Mouse (Mus musculus): ENCODE measurements around the gene Grwd1. TPM values are rescaled to one million over a fixed set of nuclear protein-coding genes. Genes with fewer than 3 reads are reported as not detected.

The Grwd1 gene
- total RNA-seq, 2 experiments from 2014 or later: 21.2 to 21.9 TPM

GRCm38 (mm10) chr7:45848447-45849027 is 17.8 kb upstream of the Grwd1 start:
- no peak for DNase-seq (ENCODE audit: low spot score in 2 of 2)

- DNase-seq (ENCODE audit: low spot score in 2 of 2): no peak
Measured at GRCm38 (mm10) chr7:45842950-45843744, 12.4 kb upstream of the Grwd1 start.

- no peak for DNase-seq (ENCODE audit: low spot score in 2 of 2)
Measured at GRCm38 (mm10) chr7:45833924-45834323, 3.2 kb upstream of the Grwd1 start.

GRCm38 (mm10) chr7:45833148-45833790 is 2.5 kb upstream of the Grwd1 start:
- DNase-seq (ENCODE audit: low spot score in 2 of 2): no peak

DNA sequence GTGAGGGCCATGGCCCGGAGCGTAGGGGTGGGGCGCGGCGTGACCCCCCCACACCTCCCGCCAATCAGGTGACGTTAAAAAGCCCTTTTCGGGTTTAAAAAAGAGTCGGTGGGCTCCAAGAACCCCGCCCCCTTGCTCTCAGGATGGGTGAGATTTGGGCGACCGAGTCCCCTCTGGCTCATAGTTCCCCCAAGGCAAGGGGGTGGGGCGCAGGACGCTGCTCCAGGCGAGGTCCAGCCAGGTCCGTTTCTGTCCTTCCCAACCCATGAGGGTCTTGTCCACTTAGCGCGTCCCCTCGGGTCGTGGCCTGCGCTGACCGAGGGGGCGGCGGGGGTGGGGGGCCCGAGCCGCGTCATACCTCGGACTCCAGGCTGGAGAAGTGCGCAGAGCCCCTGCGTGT is 1.7 kb upstream of the Grwd1 start:
- DNase-seq (ENCODE audit: low spot score in 2 of 2): no peak

DNA sequence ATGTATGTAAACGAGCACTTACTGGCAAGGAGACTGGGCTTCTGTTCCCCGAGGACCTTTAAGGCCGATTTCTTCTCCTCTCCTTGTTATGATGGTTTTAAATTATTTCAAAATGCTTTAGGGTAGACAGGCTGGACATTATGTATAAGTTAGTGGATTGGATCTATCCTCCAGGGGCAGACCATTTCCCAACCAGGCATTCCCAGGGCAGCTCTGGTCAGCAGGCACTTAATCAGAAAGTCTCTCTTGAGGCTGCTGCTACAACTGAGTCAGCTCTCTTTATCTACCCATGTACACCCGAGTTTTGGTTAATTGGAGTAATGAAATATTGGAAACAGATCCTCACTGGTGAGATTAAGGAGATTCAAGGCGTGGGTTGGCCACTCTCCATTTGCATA is 383 bp upstream of the Grwd1 start:
- DNase-seq (ENCODE audit: low spot score in 2 of 2): no peak

DNA sequence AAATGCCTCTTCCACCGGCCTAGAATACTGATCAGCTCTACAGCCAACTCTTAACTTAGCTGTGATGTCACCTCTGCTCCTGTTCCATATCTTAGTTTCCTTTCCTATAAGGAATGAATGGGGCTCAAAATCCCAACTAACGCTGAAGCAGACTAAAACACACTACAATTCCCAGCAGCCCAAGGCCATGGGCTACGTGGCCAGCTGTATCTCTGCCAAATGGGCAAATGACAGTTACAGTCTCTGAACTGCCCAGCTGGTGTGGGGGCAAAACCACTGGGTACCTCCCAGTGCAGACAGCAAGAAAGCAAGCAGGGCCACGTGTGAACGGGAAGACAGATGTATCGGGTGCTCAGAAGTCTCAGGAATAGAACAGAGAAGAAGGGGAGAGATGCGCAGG is 4.1 kb downstream of the Grwd1 start:
- no peak for DNase-seq (ENCODE audit: low spot score in 2 of 2)

GRCm38 (mm10) chr7:45824598-45824997 is 6.1 kb downstream of the Grwd1 start, which contains the start of gene Kcnj14:
Gene Kcnj14 (minus strand): TSS chr7:45824782.
- no peak for DNase-seq (ENCODE audit: low spot score in 2 of 2)

- DNase-seq (ENCODE audit: low spot score in 2 of 2): no peak
Measured at GRCm38 (mm10) chr7:45820913-45821312, 9.8 kb downstream of the Grwd1 start.

DNA sequence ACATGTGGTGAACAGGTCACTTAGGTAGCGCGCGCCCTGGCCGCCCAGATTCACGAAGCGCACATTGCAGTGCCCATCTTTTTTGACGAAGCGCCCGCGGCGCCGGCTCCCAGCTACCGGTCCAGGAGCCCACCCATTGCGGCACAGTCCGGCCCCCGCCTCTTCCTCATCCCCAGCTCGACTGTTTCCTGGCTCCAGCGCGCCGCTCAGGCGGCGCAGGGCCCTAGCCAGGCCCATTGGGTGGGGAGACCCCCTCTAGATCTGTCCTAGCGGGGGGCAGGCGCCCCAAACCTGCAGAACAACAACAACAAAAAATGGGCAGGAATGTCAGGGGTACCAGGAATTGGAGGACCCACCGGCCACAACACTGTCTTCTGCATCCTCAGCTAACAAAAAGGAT is 10.9 kb downstream of the Grwd1 start:
- DNase-seq (ENCODE audit: low spot score in 2 of 2): no peak

- DNase-seq (ENCODE audit: low spot score in 2 of 2): no peak
Measured at GRCm38 (mm10) chr7:45815984-45816351, 14.8 kb downstream of the Grwd1 start.

GRCm38 (mm10) chr7:45815323-45815983 is 15.3 kb downstream of the Grwd1 start:
- no peak for DNase-seq (ENCODE audit: low spot score in 2 of 2)

DNA sequence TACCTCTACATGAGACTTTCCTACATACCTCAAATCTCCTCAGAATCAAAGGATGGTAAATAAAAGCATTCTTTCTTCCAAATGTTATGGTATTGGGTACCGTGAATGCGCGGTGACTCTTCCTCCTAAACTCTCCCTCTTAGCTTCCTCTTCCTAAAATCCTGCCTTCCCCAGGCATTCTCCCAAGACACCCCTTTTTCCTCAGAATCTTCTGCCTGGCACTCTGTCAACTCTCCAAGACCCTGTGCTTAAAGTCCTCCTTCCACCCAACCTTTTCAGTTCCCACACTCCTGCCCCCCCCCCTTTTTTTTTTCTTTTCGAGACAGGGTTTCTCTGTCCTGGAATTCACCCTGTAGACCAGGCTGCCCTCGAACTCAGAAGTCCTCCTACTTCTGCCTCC is 15.9 kb downstream of the Grwd1 start:
- no peak for DNase-seq (ENCODE audit: low spot score in 2 of 2)

DNA sequence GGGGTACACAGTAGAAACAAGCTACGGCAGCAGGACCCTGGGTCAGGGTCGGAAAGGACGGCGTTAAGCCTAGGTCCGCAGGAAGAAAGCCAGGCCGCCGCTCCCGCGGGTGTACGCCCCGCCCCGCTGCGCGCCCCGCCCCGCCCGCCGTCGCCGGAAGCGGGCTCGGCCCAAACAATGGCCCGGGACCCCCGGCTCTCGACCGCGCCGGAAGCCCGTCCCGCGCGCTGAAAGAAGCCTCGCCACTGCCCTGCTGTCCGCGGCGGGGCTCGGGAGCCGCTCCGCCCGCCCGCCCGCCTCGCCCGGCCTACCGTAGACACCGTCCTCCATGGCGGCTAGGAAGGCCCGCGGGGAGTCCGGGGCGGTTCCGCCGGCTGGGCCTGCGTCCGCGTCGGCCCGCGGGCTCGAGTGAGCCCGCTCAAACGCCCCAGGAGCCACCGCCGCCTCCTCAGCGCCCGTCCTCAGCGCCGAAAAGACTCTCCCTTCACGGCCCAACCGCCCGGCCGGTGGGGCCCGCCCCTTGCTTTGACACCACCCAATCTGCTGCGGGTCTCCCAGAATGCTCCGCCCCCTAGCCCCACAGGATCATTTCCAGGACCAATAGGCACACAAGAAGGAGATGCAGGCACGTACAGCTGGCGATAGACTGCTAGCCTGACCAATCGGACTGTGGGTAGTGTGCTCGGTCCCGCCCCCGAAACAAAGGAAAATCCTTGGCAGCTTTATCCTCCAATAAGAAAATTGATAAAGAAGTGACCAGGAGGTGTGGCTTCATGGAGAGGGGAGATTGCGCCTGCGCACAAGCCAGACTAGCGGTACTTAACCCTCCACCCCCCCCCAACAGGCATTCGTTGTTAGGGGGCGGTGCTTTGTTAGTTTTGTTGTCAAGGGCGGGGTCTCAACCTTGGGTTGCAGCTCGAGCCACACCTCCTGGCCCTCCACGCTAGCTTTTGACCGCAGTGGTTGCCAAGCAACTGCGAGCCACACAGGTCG is 16.7 kb downstream of the Grwd1 start, which contains the start of gene Cyth2:
Gene Cyth2, minus strand, starts transcription at position 795 of the 993 bp plus-strand sequence.
- DNase-seq (ENCODE audit: low spot score in 2 of 2): peak; percentile 98 to 100

DNA sequence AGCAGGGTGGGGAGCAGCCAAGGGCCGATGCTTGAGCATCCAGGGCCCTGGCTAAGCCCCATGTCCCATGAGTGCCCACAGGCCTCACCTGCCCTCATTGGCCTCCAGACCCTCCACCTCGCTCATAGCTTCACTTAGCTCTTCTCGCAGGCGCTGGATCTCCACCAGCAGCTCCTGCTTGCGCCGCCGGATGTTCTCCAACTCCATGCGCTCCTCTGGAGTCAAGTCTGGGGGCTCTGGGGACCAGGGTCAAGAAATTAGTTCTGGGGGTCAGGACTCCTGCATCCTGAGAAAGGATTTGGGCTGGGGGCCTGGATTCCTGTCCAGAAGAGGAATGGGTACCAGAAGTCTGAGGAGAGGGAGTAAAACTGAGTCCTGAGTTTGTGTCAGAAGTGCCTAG is 17.8 kb downstream of the Grwd1 start:
- DNase-seq (ENCODE audit: low spot score in 2 of 2): no peak

DNA sequence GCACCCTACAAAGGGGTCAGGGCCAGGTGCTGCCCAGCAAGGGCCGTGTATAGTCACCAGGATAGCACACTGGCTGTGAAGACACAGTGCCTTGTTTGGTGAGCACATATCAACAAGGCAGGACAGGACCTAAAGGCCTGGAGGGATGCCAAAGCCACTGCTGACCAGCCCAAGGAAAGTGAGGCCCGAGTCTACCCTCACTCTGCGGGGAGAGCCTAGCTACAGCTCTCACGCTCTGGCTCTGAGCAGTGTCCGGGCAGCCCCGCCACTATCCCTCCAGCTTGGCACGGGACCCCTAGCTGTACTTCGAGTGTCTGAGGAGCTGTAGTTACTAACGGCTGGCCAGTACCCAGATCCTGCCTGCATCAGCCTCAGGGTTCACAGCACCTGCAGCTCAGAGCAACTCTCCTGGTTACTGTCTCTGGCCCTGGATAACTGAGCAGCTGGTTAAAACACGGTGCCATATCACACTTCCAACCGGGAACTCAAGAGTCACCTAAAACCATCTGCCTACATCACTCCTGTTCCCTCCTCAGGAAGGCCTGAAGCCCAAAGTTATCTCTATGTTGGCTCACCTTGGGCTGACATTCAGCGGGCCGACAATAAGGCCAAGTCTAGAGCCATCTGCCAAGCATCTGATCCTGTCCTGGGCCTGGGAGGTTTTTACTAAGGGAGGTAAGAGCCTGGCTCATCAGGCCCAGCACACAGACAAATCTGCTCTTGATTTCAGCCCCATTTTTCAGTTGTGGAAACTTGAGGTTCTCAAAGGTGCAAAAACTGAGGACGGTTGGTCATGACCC is 21.3 kb downstream of the Grwd1 start:
- no peak for DNase-seq (ENCODE audit: low spot score in 2 of 2)

DNA sequence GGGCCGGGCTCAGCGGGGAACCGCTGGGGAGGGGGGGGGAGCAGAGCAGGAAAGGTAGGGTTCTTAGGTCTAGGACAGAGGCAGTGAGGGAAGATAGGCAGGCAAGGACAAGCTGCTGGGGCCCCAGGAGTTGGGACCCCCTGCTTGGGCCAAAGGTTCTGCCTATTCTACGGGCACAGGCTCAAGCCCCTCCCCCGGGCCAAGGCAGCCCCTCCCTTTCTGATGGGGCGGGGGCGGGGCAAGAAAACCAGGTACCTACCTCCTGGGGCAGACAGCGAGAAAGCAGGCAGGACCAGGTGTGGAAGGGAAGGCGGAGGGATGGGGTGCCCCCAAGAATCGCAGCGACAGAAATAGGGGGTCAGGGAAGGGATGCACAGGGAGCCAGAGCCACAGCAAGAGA is 22.3 kb downstream of the Grwd1 start:
- no peak for DNase-seq (ENCODE audit: low spot score in 2 of 2)

DNA sequence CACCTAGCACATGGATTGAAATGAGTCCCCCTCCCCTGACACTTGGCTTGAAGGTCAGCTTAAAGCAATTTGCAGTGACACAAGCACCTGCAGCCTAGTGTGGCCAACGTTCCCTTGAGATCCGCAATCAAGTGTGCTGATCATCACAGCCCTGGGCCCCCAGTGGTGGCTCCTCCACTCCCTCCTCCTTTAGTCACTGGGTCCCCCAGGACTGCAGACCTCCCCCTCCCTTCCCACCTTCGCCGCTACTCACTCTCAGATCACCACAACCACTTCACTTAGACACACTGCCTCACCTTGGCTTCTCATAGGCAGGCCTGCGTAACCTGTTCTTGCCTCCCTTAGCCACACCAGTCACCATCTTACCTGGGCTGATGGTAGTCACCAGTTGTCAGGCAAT is 24.8 kb downstream of the Grwd1 start:
- DNase-seq (ENCODE audit: low spot score in 2 of 2): no peak

DNA sequence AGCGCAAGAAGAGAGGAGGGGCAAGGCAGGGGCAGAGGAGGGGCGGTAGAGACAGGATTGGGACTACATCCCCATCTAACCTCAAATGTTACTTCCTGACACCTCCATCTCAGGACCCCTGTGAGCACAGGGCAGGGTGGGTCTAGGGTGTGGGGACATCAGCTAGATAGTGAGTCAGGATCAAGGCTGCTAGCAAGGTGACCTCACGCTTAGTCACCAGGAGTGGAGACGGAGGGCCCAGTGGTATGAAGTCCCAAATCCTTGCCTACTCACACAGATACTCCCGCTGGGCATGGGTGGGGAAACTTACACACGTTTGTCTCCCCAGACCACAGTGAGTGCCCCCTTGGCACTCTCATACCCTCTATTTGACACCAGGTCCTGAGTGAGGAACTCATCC is 28.2 kb downstream of the Grwd1 start:
- DNase-seq (ENCODE audit: low spot score in 2 of 2): no peak

GRCm38 (mm10) chr7:45801348-45801747 is 29.4 kb downstream of the Grwd1 start:
- DNase-seq (ENCODE audit: low spot score in 2 of 2): peak; percentile 89 to 94
